Mouse (Mus musculus) erythroblast, embryonic 14.5 days (primary cell): ENCODE measurements around the gene Tppp.

Experiments
- GATA1 ChIP-seq: IDR thresholded peaks from 2 replicates; pipeline ENCODE4 v1.6.1; 2012; ENCODE audit warnings: low read length, inconsistent platforms, mixed read lengths
- TAL1 ChIP-seq: IDR thresholded peaks from 3 replicates; pipeline ENCODE4 v1.6.1; 2012; ENCODE audit warnings: low read length, inconsistent platforms, mixed read lengths

DNA sequence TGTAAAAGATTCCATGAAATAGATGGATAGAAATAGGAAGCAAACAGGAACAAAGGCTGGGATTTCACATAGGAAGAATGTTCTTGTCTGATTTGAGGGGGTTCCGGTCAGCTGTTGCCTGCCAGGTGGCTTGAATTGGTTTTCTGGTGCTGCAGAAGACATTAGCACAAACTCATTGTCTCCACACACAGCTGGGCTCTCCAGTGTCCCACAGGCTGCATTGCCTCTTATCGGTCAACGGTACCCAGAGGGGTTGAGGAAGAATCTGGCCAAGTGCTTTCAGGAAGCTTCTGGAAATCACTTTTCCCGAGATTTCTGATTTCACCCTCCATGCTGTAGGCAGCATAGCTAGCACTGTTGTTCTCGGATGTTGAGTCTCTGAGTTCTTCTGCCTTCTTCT lies 17.9 kb upstream of the Tppp start:
- TF ChIP-seq TAL1: no peak
- no peak for TF ChIP-seq GATA1
